Mouse (Mus musculus): ENCODE measurements at regions not wholly inside any gene's neighbourhood (a gene's known extent, or its start where the extent isn't known, plus 50 kb on each side); places are given as distances from the start of the nearest gene placed in this dataset.

GRCm38 (mm10) chr1:73725486-73725885 lies 398.8 kb downstream of the Tns1 start:
- H3K36me3 ChIP-seq: no peaks in the 10 kb centered on the region
- H3K4me3 ChIP-seq (replicated peaks): no peak overlapping the region
- no peaks in the 10 kb centered on the region for H3K9me3 ChIP-seq (replicated peaks)
- H3K27ac ChIP-seq (replicated peaks): no peak overlapping the region
- 85% methylated on average over 1 of the region's 1 CpGs for WGBS
- H3K9ac ChIP-seq: no peak overlapping the region
- ATAC-seq (ENCODE audit: insufficient number of reproducible peaks, low FRiP score, low TSS enrichment, low read depth): no peak; the same call in 1 of the 2 replicates
- H3K27me3 ChIP-seq: no peaks in the 10 kb centered on the region
- no peaks in the 10 kb centered on the region for H3K4me1 ChIP-seq
- H3K4me2 ChIP-seq (replicated peaks): no peak overlapping the region

- H3K4me3 ChIP-seq (replicated peaks): no peak overlapping the region
- H3K27ac ChIP-seq (replicated peaks): no peak overlapping the region
- no peaks in the 10 kb centered on the region for H3K4me1 ChIP-seq
- H3K27me3 ChIP-seq: no peaks in the 10 kb centered on the region
- ATAC-seq (ENCODE audit: insufficient number of reproducible peaks, low FRiP score, low TSS enrichment, low read depth): no peak
- H3K9me3 ChIP-seq (replicated peaks): no peaks in the 10 kb centered on the region
- 52% methylated on average over 2 of the region's 2 CpGs for WGBS
- no peak overlapping the region for H3K4me2 ChIP-seq (replicated peaks)
- no peak overlapping the region for H3K9ac ChIP-seq
- H3K36me3 ChIP-seq: no peaks in the 10 kb centered on the region
These were observed 399.7 kb downstream of the Tns1 start for GRCm38 (mm10) chr1:73724551-73724950.

- Histone ChIP-seq H3K36me3 (no peaks in the 10 kb centered on the region), H3K4me1 (no peaks in the 10 kb centered on the region), H3K27ac (replicated peaks) (no peak overlapping the region), H3K27me3 (no peaks in the 10 kb centered on the region), H3K9ac (no peak overlapping the region), H3K4me3 (replicated peaks) (no peak overlapping the region), H3K4me2 (replicated peaks) (no peak overlapping the region), H3K9me3 (replicated peaks) (no peaks in the 10 kb centered on the region)
- ATAC-seq (ENCODE audit: insufficient number of reproducible peaks, low FRiP score, low TSS enrichment, low read depth): no peak
- whole genome bisulfite sequencing: 77% methylated on average over 6 of the region's 6 CpGs
These were observed 402.6 kb downstream of the Tns1 start for GRCm38 (mm10) chr1:73721486-73722225.

DNA sequence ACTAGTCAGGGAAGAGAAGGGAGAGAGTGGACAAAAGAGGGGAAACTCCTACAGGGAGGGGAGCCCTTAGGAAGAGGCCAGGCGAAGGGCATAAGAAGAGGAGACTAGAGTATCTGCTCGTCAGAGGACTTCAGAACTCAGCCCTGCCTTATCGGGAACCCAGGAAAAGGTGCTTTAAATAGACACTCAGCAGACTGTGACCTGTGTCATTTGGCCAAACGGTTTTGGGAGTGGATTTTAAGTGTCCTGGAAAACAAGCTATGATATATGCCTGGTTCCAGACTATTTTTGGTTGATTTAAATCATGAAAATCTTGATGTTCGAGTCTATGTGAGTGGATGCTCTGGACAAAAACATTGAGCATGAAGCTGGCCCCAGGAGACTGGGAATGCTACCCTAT lies 405.8 kb downstream of the Tns1 start:
- WGBS: 78% methylated on average over 5 of the region's 5 CpGs
- H3K4me2 ChIP-seq (replicated peaks): no peak overlapping the region
- H3K4me3 ChIP-seq (replicated peaks): no peak overlapping the region
- no peaks in the 10 kb centered on the region for H3K27me3 ChIP-seq
- no peaks in the 10 kb centered on the region for H3K9me3 ChIP-seq (replicated peaks)
- no peaks in the 10 kb centered on the region for H3K4me1 ChIP-seq
- no peak overlapping the region for H3K27ac ChIP-seq (replicated peaks)
- H3K9ac ChIP-seq: no peak overlapping the region
- H3K36me3 ChIP-seq: no peaks in the 10 kb centered on the region
- ATAC-seq (ENCODE audit: insufficient number of reproducible peaks, low FRiP score, low TSS enrichment, low read depth): no peak

DNA sequence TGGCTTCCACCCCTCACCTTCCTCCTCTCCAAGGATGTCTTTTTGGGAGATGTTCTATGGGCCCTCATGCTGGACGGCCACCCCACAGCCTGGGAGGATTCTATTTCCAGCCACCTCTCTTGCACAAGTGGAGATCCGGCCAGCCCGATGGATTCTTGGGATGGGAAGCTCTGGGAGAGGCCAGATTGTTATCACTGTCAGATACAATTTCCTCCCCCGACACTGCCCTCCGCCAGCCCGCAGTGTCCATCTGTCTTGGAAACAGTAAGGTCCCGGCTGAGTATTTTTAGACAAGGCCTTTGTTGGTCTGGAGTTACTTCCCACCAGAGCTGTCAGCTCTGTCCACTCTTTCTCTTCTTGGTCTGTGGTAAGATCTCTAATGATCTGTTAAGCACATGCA lies 406.8 kb downstream of the Tns1 start:
- H3K27ac ChIP-seq (replicated peaks): no peak overlapping the region
- no peak overlapping the region for H3K9ac ChIP-seq
- no peak overlapping the region for H3K4me3 ChIP-seq (replicated peaks)
- no peaks in the 10 kb centered on the region for H3K9me3 ChIP-seq (replicated peaks)
- no peak for ATAC-seq (ENCODE audit: insufficient number of reproducible peaks, low FRiP score, low TSS enrichment, low read depth)
- no peak overlapping the region for H3K4me2 ChIP-seq (replicated peaks)
- H3K4me1 ChIP-seq: no peaks in the 10 kb centered on the region
- H3K27me3 ChIP-seq: no peaks in the 10 kb centered on the region
- no peaks in the 10 kb centered on the region for H3K36me3 ChIP-seq
- 77% methylated on average over 7 of the region's 7 CpGs for WGBS

- Histone ChIP-seq H3K27ac (replicated peaks) (no peak overlapping the region), H3K36me3 (no peaks in the 10 kb centered on the region), H3K27me3 (no peaks in the 10 kb centered on the region), H3K9me3 (replicated peaks) (no peaks in the 10 kb centered on the region), H3K9ac (no peak overlapping the region), H3K4me3 (replicated peaks) (no peak overlapping the region), H3K4me1 (no peaks in the 10 kb centered on the region), H3K4me2 (replicated peaks) (no peak overlapping the region)
- no peak for ATAC-seq (ENCODE audit: insufficient number of reproducible peaks, low FRiP score, low TSS enrichment, low read depth)
These were observed 407.3 kb downstream of the Tns1 start for GRCm38 (mm10) chr1:73716901-73717300.

- no peaks in the 10 kb centered on the region for H3K36me3 ChIP-seq
- no peak overlapping the region for H3K27ac ChIP-seq (replicated peaks)
- H3K9ac ChIP-seq: no peak overlapping the region
- no peak overlapping the region for H3K4me3 ChIP-seq (replicated peaks)
- H3K4me2 ChIP-seq (replicated peaks): no peak overlapping the region
- ATAC-seq (ENCODE audit: insufficient number of reproducible peaks, low FRiP score, low TSS enrichment, low read depth): no peak
- H3K9me3 ChIP-seq (replicated peaks): no peaks in the 10 kb centered on the region
- no peaks in the 10 kb centered on the region for H3K27me3 ChIP-seq
- H3K4me1 ChIP-seq: no peaks in the 10 kb centered on the region
- WGBS: 47% methylated on average over 2 of the region's 2 CpGs
These were observed 408.7 kb downstream of the Tns1 start for GRCm38 (mm10) chr1:73715571-73715970.

- ATAC-seq (ENCODE audit: insufficient number of reproducible peaks, low FRiP score, low TSS enrichment, low read depth): no peak
- no peak overlapping the region for H3K4me2 ChIP-seq (replicated peaks)
- no peak overlapping the region for H3K27ac ChIP-seq (replicated peaks)
- no peak overlapping the region for H3K4me3 ChIP-seq (replicated peaks)
- no peaks in the 10 kb centered on the region for H3K36me3 ChIP-seq
- H3K4me1 ChIP-seq: no peaks in the 10 kb centered on the region
- no peak overlapping the region for H3K9ac ChIP-seq
- no peaks in the 10 kb centered on the region for H3K27me3 ChIP-seq
- H3K9me3 ChIP-seq (replicated peaks): no peaks in the 10 kb centered on the region
- 17% methylated on average over 4 of the region's 4 CpGs for WGBS
These were observed 421.8 kb downstream of the Tns1 start for GRCm38 (mm10) chr1:73702428-73702842.

- no peaks in the 10 kb centered on the region for H3K9me3 ChIP-seq (replicated peaks)
- ATAC-seq (ENCODE audit: insufficient number of reproducible peaks, low FRiP score, low TSS enrichment, low read depth): no peak
- H3K9ac ChIP-seq: no peak overlapping the region
- no peaks in the 10 kb centered on the region for H3K27me3 ChIP-seq
- H3K4me2 ChIP-seq (replicated peaks): no peak overlapping the region
- 61% methylated on average over 2 of the region's 2 CpGs for WGBS
- no peak overlapping the region for H3K4me3 ChIP-seq (replicated peaks)
- no peaks in the 10 kb centered on the region for H3K36me3 ChIP-seq
- H3K4me1 ChIP-seq: no peaks in the 10 kb centered on the region
- no peak overlapping the region for H3K27ac ChIP-seq (replicated peaks)
These were observed 430.7 kb downstream of the Tns1 start for GRCm38 (mm10) chr1:73693537-73693936.

DNA sequence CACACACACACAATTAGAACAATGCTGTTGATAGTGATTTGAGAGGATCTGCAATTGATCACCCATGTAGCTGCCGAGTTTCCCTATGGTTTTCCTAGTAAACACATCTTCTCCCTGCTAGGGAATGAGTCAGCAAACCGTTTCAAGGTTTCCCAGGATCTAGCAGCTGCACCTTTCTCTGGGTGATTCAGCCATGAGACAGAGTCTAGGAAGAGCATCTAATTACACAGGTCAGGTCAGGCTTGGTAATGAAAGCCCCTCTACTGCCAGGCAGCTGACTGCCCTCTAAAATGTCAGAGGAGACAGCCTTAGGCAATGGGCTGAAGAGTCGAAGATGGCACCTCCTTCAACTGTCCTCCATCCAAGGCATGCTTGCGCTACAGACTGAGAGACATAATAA lies 438.5 kb downstream of the Tns1 start:
- H3K4me3 ChIP-seq (replicated peaks): no peak overlapping the region
- H3K9me3 ChIP-seq (replicated peaks): no peaks in the 10 kb centered on the region
- H3K36me3 ChIP-seq: no peaks in the 10 kb centered on the region
- no peak overlapping the region for H3K9ac ChIP-seq
- no peak overlapping the region for H3K27ac ChIP-seq (replicated peaks)
- no peaks in the 10 kb centered on the region for H3K4me1 ChIP-seq
- ATAC-seq (ENCODE audit: insufficient number of reproducible peaks, low FRiP score, low TSS enrichment, low read depth): no peak
- no peak overlapping the region for H3K4me2 ChIP-seq (replicated peaks)
- WGBS: 58% methylated on average over 4 of the region's 4 CpGs
- H3K27me3 ChIP-seq: no peaks in the 10 kb centered on the region

GRCm38 (mm10) chr1:73685066-73685465 lies 439.2 kb downstream of the Tns1 start:
- no peak overlapping the region for H3K4me2 ChIP-seq (replicated peaks)
- no peak overlapping the region for H3K27ac ChIP-seq (replicated peaks)
- H3K4me1 ChIP-seq: no peaks in the 10 kb centered on the region
- no peak for ATAC-seq (ENCODE audit: insufficient number of reproducible peaks, low FRiP score, low TSS enrichment, low read depth)
- H3K36me3 ChIP-seq: no peaks in the 10 kb centered on the region
- no peak overlapping the region for H3K9ac ChIP-seq
- no peaks in the 10 kb centered on the region for H3K27me3 ChIP-seq
- WGBS: 75% methylated on average over 4 of the region's 4 CpGs
- no peak overlapping the region for H3K4me3 ChIP-seq (replicated peaks)
- H3K9me3 ChIP-seq (replicated peaks): no peaks in the 10 kb centered on the region

- no peak overlapping the region for H3K27ac ChIP-seq (replicated peaks)
- no peak for ATAC-seq (ENCODE audit: insufficient number of reproducible peaks, low FRiP score, low TSS enrichment, low read depth)
- 92% methylated on average over 5 of the region's 5 CpGs for whole genome bisulfite sequencing
- no peak overlapping the region for H3K9ac ChIP-seq
- H3K4me3 ChIP-seq (replicated peaks): no peak overlapping the region
- H3K27me3 ChIP-seq: no peaks in the 10 kb centered on the region
- no peaks in the 10 kb centered on the region for H3K4me1 ChIP-seq
- no peaks in the 10 kb centered on the region for H3K36me3 ChIP-seq
- H3K4me2 ChIP-seq (replicated peaks): no peak overlapping the region
- no peaks in the 10 kb centered on the region for H3K9me3 ChIP-seq (replicated peaks)
These were observed 440.1 kb downstream of the Tns1 start for GRCm38 (mm10) chr1:73684166-73684565.

All from embryonic facial prominence, embryonic 15.5 days (tissue).